Mouse (Mus musculus) ES-E14 (cell line): ENCODE data around the gene Ehhadh.

Experiments
- CHD2 ChIP-seq: IDR thresholded peaks from 2 replicates; pipeline ENCODE4 v1.6.1; 2014; ENCODE audit warnings: mild to moderate bottlenecking, low read depth, low read length, inconsistent platforms
- HCFC1 ChIP-seq: IDR thresholded peaks from 2 replicates; pipeline ENCODE4 v1.6.1; 2012; ENCODE audit warnings: low read length, inconsistent platforms, borderline replicate concordance; ENCODE audit not compliant: insufficient read depth
- ZC3H11A ChIP-seq: IDR thresholded peaks from 2 replicates; pipeline ENCODE4 v1.6.1; 2012; ENCODE audit warnings: low read depth, mild to moderate bottlenecking, inconsistent platforms, low read length, borderline replicate concordance
- ZNF384 ChIP-seq: IDR thresholded peaks from 2 replicates; pipeline ENCODE4 v1.6.1; 2012; ENCODE audit warnings: low read depth, low read length, inconsistent platforms

DNA sequence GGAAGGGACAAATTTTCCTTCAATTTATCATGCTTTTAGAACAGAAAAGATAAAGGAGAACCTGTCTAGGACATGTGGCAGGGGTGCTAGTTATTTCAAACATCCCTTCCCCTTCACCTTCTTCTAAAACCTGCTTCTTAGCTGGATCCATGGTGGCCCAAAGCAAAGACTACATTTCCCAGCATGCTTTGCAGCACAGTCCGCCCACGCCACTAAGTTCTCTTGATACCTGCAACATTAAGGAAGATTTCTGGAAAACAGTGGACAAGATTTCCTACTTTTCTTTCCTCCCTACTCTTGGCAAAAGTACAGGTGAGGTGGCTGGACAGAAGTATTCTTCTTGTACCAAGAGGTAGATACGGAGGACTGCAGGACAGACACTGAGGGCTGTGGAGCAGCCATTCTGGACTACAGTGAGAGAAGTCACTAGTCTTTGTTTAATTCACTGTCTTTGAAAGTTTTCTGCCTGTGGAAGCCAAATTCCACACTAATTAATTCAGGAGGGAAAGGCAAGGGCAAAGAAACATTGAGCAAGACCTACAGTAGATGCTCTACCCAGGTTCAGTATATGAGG lies 9.2 kb downstream of the Ehhadh start:
- TF ChIP-seq HCFC1 (peak; percentile 92), ZNF384 (no peak), ZC3H11A (no peak), CHD2 (no peak)
